Mouse (Mus musculus): ENCODE results near the gene Tprg.

The Tprg gene

DNA sequence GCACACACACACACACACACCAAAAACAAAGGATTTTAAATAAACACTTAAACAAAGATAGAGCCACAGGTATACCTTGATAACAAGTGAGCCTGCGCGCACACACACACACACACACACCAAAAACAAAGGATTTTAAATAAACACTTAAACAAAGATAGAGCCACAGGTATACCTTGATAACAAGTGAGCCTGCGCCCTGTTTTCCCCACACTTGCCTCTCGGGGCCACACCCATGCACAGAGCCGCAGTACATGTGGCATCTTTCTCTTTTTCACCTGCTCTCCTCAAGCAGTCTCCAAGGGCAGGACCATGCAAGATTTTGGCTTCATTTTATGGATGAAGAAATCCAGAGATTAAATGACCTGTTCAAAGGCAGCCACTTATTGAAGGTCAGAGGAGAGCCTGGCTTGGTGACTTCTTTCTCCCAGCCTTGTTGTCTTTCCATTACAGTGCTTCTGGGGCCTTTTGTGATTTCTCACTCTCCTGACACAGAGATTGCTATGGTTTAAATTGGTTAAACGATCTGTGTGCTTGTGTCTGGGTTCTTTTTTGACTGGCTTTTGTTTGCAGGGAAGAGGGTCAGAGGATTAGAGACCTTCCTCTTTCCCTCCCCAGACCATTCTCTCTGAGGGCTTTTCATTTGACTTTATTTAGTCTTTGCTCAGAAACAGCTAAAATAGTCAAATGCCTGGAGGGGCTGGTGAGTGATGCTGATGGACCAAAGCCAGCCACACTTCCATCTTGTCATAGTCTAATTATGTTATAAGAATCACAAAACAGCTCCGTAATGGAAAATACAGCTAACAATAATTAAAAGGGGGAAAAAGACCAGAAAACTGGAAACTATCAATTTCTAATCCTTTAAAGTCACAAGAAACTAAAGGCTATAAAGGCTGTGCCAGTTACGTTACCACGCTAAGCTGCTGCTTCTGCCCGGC is 46.9 kb downstream of the Tprg start:
- no peak for DNase-seq

DNA sequence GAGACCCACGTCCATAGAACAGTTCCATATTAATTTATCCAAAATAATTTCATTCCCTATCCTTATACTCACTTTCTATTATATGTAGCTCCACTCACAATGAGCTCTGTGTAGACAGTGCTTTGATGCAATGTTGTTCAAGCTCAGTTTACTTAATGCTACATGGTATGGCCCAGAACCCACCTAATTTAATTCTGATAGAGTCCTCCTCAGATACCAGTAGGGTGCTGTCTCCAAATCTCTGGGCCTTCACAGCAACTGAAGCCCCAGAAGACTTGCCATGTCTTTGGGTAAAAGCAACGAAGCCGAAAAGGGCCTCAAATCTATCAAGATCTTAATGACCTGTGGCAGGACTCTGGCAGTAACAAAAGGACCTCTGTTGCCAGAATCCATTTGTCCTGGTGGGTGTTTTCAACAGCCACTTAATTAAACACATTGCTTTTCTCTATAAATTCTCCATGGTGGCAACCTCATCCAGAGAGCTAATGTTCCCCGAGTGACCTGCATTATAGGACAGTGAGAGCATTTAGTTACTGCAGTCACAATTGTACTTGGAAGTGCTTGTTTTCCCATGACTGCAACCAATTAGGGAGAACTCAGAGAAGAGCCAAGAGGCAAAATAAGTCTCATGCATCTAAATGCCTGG is 48.6 kb downstream of the Tprg start:
- DNase-seq: no peak

DNA sequence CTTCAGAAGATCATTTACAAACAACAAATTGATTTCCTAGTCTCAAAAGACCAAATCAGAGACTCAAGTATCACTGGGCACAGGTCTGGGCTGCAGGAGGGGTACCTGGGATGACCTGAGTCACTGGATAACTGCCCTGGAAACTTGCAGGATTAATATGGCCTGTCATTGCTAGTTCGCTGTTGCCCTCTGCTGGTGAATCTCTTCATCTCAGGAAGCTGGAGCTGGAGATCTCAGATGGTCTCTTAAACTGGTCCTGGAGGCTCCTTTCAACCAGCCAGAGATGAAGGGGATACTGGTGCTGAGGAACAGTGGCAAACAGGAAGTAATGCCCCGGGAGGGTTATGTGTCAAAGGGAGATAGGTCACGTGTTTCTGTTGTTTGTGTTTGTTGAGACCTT is 63.0 kb downstream of the Tprg start:
- peak; percentile 14 for DNase-seq

DNA sequence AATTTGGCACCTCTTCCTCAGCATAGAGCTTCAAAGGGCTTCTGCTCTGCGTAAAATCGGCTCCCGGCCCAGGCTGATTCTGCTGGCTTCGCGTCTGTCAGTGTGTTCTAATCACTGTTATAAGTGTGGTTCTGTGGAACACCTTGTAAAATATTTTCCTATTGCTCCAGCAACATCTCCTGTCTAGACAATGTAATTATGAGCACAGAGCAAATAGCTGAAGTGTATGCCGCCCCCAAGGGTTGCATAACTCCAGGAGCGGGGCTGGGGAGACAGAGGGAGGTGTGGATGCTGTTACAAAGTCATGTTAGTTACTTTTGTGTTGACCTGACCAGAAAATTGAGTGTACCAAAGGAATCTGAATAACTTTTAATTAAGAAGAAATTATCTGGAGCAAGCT is 81.2 kb downstream of the Tprg start:
- DNase-seq: no peak

DNA sequence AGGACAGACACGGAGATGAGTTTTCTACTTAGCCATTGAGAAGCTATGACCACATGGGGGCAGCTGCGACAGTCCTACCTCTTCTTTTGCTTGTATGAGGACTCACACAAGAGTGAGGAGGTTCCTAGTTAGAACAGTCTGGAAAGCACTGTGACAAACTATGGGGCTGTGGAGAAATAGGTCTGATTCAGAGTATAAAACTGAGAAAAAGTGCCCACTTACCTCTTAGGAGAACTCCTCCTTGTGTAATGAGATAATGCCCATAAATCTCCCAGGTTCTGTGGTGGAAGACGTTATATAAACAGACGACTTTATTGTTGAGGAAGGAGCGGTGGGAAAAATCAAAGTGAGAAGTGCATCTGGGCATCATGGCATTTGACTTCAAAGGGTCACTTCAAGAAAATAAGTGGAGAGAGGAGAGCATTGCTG is 83.4 kb downstream of the Tprg start:
- DNase-seq: no peak

DNA sequence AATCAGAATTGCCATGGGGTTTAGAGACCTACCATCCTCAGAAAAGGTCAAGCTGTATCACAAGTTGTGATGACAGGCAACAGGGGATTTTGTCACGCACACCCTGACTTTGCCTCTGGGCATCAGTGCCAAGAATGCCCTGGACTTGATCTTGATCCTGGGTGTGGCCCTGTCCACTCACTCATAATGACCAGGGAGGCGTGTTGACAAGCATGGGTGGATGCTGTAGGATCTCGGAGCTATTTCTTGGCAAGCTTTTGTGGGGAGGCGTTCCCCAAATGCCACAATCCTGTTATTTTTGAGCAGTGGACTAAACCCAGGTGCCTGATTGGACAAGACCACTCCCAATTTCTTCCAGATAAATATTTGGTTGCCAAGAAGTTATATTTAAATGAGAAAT is 87.5 kb downstream of the Tprg start:
- DNase-seq: no peak

DNA sequence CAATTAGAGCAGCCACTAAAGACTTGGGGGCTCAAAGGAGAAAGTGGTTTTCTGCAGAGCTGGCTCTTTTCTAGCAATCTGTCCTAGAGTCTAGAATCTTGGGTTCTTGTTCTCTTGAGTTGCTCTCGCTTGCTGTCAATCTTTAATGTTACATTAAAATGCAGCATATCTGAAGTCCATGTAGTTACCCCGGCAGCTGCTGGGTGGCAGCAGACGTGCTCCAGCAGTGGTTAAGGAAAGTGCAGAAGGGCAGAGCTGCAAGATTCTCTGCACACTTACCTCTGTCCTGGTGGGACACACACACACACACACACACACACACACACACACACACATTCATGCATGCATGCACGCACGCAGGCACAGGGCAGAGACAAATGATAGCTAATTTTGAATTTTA is 88.2 kb downstream of the Tprg start:
- DNase-seq: no peak

DNA sequence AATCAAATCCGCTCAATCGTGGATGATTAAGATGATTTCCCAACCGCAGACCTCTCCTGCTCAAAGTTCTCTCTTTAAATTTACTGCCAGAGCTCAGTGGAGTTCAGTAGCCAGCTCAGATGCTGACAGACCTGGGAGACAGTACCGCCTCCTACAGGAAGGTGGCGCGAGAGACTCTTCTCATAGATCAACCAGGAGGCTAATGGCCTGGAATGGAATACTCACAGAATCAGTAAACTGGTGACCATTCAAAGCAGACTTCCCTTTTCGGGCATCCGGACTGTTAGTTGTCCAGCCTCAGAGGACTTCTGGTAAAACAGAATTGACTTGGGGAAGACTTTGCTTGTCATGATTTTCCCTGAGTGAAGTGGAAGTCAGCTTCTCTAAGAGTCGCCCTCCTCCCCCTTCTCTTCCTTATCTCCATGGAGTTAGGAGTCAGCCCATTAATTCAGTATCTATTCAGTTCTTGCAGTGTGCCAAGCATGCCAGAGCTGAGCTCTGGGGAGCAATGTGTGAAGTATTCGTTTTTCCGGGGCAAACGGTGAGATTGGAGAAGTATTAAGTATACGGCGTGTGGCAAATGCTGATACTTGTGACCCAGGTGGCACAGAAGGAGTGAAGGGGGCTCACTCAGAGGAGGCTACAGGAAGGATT is 90.2 kb downstream of the Tprg start:
- DNase-seq: peak; percentile 13

DNA sequence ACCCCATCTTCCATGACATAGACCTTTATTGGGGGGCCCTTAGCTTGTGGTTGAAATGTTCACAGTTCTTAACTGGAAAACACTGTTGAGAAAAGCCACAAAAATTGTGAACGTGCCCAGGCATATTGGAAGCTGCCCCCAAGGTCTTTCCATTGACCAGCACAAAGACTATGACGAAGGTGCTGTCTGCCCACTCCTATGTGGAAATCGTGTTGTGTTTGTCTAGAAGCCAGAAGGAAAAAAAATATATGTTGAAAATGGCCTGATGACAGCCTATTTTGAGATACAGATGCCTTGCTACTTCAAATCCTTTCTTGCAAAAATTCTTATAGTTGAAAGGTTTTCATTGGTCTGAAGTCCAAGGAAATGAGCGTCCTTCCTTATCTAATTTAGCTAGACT is 91.1 kb downstream of the Tprg start:
- DNase-seq: no peak

DNA sequence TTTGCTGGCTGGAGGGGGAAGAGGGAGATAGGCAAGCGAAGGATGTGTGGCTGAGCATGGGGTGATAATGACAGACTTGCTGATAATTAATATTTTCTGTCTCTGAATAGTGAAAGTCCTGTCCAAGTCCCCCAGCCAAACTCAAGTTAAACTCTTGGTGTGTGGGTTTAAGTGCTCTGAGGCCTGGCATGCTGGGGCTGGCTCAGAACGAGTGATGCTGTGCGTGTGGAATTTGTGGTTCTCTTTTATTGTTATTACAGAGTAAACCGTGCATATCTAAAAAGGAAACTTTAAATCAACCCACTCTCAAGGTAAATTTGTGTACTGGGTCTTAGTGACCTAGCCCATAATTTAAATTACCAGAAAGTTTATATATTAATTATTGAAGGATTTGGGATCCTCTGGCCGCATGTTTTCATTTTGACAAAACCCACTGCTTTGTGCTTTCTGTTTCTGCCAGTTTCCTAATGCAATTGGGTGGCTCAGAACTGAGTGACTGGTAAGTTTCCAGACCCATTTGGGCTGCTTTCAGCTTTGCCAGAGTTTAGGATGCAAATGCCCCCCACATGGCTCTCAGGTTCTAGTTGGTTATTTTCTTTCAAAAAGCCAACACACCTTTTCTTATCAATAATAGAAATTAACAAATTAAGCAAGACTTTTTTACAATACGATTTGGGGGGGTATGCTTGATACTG is 99.0 kb downstream of the Tprg start:
- no peak for DNase-seq

DNA sequence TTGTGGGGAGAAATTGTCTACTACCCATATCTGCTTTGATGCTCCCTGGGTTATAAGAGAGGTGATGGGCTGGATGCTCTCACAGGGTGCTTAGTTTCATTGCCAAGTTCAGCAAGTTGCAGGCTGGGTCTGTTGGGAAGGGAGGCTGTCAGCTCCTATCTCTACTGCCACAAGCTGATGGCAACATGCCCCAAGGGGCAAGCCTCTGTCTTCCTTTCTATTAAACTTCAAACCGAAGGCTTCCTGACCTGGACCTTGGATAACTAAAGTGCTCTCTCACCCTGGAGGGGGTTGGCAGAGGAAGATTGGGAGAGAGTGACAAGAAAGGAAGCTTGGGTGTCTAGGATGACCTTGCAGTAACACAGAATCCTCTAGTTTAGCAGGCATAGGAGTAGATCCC is 108.1 kb downstream of the Tprg start:
- DNase-seq: no peak

DNA sequence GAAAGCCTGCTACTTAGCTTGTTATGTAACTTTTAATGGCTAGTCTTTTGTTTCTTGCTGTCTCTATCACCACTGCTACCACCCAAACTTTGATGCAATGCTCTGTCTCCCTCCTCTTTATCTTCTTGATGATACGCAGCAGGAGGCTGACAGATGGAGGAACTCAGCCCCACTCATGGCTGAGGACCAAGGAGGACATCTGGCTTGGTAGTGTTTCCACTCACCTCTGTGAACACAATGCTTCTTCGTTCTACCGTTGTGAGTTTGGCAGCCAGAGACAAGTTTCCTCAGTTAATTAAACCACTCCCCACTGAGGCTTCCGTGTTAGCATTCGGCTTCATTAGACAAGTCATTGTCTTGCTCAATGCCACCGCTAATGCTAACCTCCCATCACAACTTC is 117.5 kb downstream of the Tprg start:
- no peak for DNase-seq

DNA sequence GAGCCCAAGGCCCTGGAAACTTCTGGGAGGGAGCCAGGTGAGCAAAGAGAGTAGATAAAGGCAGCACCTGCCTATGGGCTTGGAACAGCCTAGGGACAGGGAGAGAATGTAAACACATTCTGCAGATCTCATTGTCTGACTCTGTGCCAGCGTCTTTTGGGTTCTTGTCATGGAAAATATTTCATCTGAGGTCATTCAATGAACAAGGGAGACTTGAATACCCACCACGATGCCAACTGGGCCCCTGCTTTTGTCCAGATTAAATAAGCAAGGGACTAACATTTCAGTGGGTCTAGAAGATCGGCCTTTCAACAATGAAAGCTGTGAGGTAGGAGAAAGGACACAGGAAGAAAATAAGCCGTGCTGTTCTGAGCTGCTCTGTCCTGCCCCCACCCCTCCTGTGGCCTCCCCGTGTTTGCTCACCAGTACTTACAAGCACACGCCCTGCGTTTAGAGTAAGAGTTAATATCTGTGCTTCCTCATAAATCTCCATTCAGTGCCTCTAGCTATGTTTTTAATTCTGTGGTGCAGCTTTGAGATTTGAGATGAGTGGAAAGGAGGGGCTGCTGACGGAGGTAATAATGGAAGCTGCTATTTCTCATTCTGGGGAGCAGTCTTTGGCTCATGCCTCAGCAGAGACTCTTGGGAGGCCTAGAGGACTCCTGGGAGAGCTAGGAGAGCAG is 120.7 kb downstream of the Tprg start:
- DNase-seq: no peak

DNA sequence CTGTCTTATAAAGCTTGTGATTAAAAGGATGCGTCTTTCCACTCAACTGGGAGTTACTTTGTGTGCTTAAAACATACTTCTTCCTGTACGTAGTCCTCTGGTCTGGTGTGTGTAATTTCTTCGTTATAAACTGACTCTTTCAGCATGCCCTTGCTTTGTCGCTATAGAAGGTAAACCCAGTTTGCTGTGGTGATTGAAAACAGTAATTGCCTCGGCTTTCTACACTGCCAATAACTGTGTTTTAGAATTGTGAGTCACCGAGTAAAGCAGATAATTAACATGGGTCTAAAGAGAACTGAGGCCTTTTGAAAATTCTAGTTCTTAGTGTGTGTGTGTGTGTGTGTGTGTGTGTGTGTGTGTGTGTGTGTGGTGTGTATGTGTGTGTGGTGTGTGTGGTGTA is 121.4 kb downstream of the Tprg start:
- no peak for DNase-seq

DNA sequence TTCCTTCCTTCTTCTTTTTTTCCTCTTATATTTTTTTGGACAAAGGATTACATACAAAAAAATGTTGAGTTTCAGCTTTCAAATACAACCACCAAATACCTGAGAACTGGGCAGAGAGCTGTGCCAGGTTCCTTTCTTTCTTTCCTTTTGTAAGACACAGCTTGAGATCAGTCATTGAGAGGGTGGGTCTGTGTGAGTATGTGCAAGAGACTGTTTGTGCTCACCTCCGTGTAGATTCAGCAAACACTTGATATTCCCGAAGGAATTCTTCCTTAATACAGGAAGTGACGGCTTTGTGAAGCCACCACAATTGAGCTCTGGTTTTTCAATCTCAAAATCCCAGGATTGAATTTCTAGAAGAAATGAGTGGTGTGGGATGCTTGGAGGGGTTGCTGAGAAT is 124.7 kb downstream of the Tprg start:
- no peak for DNase-seq

DNA sequence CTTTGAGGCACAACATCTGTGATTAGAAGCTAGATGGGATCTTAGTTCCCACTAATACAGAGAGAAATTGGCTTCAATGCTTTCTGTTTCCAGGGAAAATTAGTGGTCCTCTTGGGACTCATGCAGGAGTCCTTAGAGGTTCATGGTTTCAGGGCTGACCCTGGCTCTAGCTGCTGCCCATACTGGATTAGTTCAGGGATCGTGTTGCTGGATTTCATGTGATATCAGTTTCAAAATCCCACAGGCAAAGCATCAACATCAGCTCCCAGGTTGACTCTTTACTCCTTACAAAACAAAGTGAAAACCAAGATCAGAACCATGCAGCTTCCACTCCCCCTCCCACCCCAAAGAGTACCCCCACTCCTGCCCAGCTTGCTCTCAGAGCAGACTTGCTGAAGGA is 127.3 kb downstream of the Tprg start:
- no peak for DNase-seq

DNA sequence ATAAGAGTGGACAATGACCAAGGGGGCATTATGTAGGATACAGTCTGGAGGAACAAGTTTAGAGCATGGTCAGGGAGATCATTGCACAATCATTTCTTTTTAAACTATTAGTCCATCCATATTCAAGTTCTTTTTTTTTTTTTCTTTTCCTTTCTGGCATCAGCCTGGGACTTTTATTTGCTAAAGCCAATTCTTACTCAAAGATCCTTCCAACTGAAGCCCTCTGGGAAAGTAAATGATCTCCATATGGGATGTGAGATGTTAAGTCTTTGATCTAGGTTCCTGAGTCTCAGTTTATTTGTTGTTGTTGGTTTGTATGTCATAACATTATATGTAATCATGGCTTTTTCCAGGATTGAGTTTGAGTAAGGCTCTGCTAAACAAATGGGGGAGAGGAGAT is 128.6 kb downstream of the Tprg start:
- no peak for DNase-seq

DNA sequence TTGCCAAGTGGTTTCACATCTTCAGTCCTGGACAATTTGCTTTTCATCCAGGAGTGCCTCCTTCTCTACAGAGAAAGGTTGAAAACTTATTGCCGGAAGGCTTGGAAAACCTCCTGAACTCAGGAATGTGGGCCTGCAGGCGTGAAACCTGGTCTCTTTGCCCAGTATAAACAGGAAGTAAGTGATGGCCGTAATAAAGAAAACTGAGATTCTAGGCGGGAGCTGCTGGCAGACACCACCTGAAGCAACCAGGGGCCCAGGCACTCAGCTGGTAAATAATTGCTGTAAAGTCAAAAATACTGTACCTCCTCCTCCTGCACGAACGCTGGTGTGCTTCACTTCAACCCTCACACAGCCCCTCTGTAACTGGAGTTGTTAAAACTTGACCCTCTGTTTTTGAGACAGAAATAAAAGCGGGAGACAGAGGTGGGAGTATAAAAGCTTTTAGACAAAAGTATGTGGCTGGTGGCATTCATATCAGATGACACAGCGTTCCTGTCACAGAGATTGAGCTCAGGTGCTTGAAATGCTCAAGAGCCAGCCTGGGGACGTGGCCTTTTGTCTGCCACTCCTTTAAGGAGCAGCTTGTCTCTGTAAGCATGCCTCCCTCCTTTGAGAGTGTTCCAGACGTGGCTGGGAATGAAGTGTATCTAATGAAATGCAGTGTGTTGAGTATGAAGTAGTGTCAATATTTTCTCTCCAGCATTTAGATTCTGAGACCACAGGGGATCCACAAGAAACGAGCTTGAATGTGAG is 131.4 kb downstream of the Tprg start:
- no peak for DNase-seq

DNA sequence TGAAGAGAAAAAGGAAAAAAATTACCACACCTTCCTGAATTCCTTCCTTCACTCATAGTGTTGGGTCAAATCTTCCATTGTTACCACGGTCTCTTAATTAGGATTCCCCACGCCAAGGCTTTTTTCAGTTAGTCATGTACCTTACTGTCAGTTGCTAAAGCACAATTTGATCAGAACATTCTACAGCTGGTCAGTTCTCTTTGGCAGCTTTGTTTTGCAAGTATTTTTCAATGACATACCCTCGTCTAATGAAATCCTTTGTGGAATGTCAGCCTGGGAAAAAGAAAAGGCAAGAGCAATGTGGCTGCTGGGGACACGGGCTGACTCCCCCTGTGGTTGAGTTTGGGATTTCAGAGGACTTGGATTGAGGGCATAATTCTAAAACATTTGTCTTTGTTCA is 136.4 kb downstream of the Tprg start:
- DNase-seq: no peak

DNA sequence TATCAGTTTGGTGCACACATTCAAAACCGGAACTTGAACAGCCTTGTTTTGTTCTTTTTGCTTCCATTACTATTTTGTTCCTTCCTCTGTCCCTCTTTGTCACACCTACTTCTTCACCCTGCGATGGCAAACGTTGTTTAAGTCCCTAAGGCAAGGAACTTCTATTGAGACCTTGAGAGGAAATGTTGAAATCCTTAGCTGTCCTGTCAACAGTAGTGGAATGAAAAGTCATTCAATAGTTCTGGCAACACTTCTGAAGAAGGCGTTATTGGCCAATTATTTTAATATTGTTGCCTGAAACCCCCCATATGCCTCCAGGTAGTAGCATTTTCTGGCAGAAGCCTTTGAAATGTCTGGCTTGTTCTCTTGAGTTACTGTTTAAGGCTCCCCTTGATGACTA is 137.4 kb downstream of the Tprg start:
- no peak for DNase-seq

DNA sequence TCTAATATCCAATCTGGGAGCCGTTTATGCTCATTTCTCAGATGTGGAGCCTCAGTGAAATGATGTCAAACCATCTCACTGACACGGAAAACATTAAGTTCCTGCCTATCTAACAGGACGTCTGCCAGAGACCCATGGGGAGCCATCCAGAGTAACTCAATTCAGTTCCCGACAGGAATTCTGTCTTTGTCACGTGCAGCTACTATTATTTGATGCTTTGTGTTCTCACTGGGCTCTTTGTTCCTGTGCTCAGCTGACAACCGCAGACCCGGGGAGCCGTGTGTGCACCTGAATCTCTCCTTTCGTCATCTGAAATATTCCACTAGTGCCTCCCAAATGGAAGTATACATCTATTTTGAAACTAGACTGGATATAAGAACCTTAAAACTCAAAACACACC is 138.3 kb downstream of the Tprg start:
- DNase-seq: no peak

DNA sequence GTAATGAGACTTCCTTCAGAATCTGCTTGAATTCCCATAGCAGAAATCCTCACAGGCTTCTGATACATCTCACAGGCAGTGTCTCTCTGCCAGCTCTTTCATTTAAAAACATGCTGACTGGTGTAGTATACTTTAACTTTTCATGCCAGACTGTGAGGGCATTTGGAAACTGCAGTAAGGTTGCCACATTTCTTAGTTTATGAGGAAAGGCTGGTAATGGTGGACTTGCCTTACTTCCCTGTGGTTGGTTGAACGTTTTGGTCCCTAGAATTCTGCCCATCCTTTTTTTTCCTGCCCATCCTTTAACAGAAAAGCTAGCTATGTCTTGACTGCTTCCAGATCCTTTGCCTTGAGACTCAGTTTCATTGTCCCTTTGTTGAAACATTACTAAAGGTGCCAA is 138.8 kb downstream of the Tprg start:
- no peak for DNase-seq
